Mouse (Mus musculus) myocyte (in vitro differentiated cells): ENCODE data around the gene Bik.

Experiments
- E2F4 ChIP-seq: IDR thresholded peaks from one replicate; pipeline ENCODE4 v1.6.1; 2011; ENCODE audit warnings: mild to moderate bottlenecking, control low read depth, moderate library complexity; ENCODE audit not compliant: insufficient read depth
- MAX ChIP-seq: IDR thresholded peaks from one replicate; pipeline ENCODE4 v1.6.1; 2011; ENCODE audit warnings: low read depth, mild to moderate bottlenecking, control low read depth
- POLR2A ChIP-seq: IDR thresholded peaks from one replicate; pipeline ENCODE4 v1.6.1; 2011; ENCODE audit warnings: low read depth, mild to moderate bottlenecking, control low read depth, moderate library complexity; ENCODE audit not compliant: insufficient read length
- REST ChIP-seq: IDR thresholded peaks from one replicate; pipeline ENCODE4 v1.6.1; 2011; ENCODE audit warnings: mild to moderate bottlenecking, control low read depth, moderate library complexity; ENCODE audit not compliant: insufficient read depth, insufficient read length
- TCF3 ChIP-seq: IDR thresholded peaks from one replicate; pipeline ENCODE4 v1.6.1; 2011; ENCODE audit warnings: low read depth, control low read depth; ENCODE audit not compliant: insufficient read length

DNA sequence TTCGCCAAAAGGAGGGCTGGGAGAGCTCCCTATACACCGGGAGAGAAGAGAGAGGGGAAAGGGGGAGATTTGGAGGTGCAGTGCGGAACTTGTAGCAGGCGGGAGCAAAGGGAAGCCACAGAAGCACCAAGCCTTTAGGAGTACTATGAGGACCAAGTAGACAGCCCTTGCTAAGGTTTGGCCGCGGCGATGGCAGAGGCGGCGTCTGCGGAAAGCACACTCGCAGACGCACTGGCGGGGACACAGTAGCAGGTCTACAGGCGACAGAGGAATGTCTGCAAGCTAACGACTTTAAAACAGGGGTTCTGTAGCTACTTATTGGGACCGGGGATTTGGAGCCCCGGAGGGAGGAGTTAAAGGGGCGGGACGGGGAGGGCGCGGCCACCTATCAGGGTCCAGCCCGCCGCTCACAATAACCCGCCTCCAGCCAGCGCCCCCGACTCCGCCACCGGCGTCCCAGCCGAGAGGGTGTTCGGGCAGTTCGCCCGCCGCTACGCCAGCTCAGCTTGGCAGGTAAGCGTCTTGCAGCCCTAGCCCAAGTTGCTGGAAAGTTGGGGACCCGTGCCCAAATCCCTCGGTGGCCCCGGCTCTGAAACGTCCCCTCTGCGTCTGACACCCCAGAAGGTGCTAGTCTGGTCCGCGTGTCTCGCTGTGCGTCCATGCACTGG is at the start of gene Bik:
- TF ChIP-seq MAX (no peak), TCF3 (no peak), POLR2A (no peak), REST (no peak), E2F4 (no peak)
